Mouse (Mus musculus) embryonic facial prominence, embryonic 10.5 days (tissue): ENCODE measurements around the gene Vwa3b. TPM values are rescaled to one million over a fixed set of nuclear protein-coding genes. Genes with fewer than 3 reads are reported as not detected.
A peak's percentile ranks its signal among the peaks of the same experiment; 100 is the strongest.
"Not testable (repeated sequence)": the region's sequence is repeated elsewhere in the genome, so short reads cannot be mapped to it uniquely, and the experiment has no call there.

ENCODE experiments used
- DNase-seq: peaks from one replicate; pipeline ENCODE4 v3.0.0-alpha.2; 2017; ENCODE audit warnings: low spot score
- H3K27ac ChIP-seq: fragments of 300-500 bp; sonication (generic); replicated peaks from 2 replicates; pipeline ENCODE4 v1.5.1; 2016; ENCODE audit warnings: mild to moderate bottlenecking
- H3K27me3 ChIP-seq: fragments of 300-500 bp; sonication (generic); replicated peaks from 2 replicates; pipeline ENCODE4 v1.6.1; 2016; ENCODE audit warnings: low read depth, mild to moderate bottlenecking; ENCODE audit not compliant: poor library complexity, severe bottlenecking
- H3K36me3 ChIP-seq: fragments of 300-500 bp; sonication (generic); replicated peaks from 2 replicates; pipeline ENCODE4 v1.6.1; 2016; ENCODE audit warnings: mild to moderate bottlenecking, moderate library complexity
- H3K4me1 ChIP-seq: fragments of 300-500 bp; sonication (generic); 2 replicates; pipeline ENCODE4 v1.6.1; 2016
- H3K4me3 ChIP-seq: fragments of 300-500 bp; sonication (generic); 2 replicates; pipeline ENCODE4 v1.5.1; 2016; ENCODE audit warnings: mild to moderate bottlenecking, moderate library complexity
- H3K9me3 ChIP-seq: fragments of 300-500 bp; sonication (generic); 2 replicates; pipeline ENCODE4 v1.6.1; 2016; ENCODE audit warnings: mild to moderate bottlenecking
- WGBS: fragments of 180-500 bp; shearing (Covaris S2); methylation state at CpG from one replicate; pipeline ENCODE4 v1.1.7; 2016; 5-methylcytosine and 5-hydroxymethylcytosine counted together
- polyA plus RNA-seq: library from polyadenylated mRNA; unstranded; fragments of >200 nt; fragmentation: Nextera tagmentation; extraction: Ambion mirVana; gene quantifications from 2 replicates; pipeline ENCODE4 v1.2.1, GENCODE M21; 2016

Gene Vwa3b
- polyA plus RNA-seq, 1 experiment from 2014 or later: 0.42 TPM

DNA sequence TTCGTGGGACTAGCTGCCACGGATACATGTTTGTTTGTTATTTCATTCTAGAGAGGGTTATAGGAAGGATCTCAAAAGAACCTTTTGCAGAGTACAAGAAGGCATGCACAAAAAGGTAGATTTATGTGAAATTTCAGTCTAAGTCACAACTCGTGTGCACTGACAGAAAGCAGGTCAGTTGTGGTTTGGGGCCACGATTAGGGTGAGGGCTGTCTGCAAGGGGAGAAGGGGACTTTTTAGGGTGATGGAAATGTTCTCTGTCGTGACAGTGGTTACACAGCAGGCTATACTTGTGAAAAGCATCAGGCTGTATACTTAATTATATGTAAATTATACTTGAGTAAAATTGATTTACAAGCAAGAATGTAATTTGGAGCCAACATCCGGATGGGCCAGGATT lies 30.6 kb upstream of the Vwa3b start:
- H3K27ac ChIP-seq: no peak overlapping the region
- 79% methylated on average over 6 of the region's 6 CpGs for WGBS

DNA sequence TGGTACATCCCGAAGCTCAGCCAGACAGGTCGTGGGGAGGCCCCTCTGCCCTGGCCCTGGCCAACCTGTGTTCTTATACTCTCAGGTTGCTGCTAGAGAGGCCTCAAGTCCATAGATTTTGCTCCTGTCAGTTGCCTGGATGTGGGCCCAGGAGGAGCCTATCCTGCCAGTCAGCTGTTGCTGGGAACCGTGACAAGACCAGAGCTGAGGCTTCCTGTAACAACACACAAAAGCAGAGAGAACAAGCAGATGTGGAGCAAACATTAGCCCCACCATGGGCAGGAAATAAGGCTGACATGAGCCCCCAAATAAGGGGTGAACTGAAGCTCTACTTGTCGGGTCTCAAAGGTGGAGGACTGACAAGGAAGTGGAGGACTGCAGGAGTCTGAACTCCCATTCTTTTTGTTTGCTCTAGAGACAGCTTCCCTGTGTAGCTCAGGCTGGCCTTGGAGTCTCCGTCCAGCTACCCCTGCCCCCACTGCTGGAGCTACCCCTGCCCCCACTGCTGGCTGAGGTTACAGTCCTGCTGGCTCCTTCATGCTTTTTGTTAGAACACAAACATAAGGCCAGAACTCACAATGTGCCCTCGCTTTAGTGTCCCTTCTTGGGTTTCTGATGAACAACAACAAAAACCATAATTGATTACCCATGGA lies 29.7 kb upstream of the Vwa3b start:
- H3K9me3 ChIP-seq: no peaks in the 10 kb centered on the region
- 49% methylated on average over 6 of the region's 6 CpGs for WGBS

More for the DNA sequence above, 30.6 kb upstream of the Vwa3b start:
- H3K4me1 ChIP-seq: peaks cover 10% of the 10 kb centered on the region
- H3K27me3 ChIP-seq: no peaks in the 10 kb centered on the region
- no peak for DNase-seq
- H3K9me3 ChIP-seq: no peaks in the 10 kb centered on the region
- no peak overlapping the region for H3K4me3 ChIP-seq
- H3K36me3 ChIP-seq: no peaks in the 10 kb centered on the region

DNA sequence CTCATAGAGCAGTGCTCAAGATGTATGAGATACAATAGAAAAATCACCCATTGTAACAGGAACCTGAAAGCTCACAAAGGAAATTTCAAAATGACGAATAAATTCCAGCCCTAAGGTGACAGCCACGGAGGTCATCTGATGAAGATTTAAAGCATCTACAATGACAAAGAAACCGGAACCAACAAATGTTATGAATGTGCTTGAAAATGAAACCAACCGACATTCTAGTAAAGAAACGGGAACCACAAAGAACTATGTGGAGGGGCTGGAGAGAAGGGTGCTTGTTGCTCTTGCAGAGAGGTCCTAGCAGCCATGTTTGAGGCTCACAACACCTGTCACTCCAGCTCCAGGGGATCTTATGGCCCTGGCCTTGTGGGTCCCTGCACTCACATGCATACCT lies 26.1 kb upstream of the Vwa3b start:
- H3K27me3 ChIP-seq: no peaks in the 10 kb centered on the region
- WGBS: 87% methylated on average over 5 of the region's 5 CpGs
- H3K4me1 ChIP-seq: peaks cover 17% of the 10 kb centered on the region
- H3K36me3 ChIP-seq: no peaks in the 10 kb centered on the region
- DNase-seq: no peak
- H3K27ac ChIP-seq: no peak overlapping the region
- no peak overlapping the region for H3K4me3 ChIP-seq
- no peaks in the 10 kb centered on the region for H3K9me3 ChIP-seq

More for the DNA sequence above, 29.7 kb upstream of the Vwa3b start:
- Histone ChIP-seq H3K4me1 (peaks cover 16% of the 10 kb centered on the region), H3K27ac (peak overlapping the region; percentile 37), H3K27me3 (no peaks in the 10 kb centered on the region), H3K36me3 (no peaks in the 10 kb centered on the region), H3K4me3 (no peak overlapping the region)
- DNase-seq: no peak

DNA sequence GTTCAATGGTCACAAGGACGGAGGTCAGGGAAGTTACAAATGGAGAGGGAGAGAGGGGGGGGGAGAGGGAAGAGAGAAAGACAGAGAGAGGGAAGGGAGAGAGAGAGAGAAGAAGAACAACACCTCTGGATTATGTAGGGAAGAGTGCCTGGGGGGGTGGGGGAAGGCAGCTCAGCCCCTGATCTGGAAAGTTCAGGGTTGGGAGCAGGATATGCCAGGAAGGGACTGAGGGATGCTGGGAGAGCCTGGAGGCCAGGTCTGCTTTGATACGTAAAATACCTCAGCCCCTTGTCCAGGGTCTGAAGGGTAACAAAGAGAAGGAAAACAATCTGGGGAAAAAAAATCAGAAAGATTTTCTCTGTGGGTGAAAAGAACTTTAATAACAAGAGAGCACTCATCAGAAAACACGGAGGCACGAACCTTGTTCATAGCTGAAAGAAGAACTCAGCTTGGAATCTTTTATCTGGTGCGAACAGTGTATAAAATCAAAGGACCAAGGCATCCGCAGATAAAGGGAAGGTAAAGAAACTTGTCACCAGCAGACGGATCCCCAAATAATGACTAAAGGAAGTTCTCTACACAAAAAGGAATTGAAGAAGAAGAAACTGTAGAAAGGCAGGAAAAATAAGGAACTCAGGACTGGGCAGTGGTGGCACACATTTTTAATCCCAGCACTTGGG lies 24.6 kb upstream of the Vwa3b start:
- no peaks in the 10 kb centered on the region for H3K9me3 ChIP-seq
- H3K4me1 ChIP-seq: peaks cover 10% of the 10 kb centered on the region
- H3K4me3 ChIP-seq: no peak overlapping the region
- WGBS: 40% methylated on average over 7 of the region's 7 CpGs
- no peaks in the 10 kb centered on the region for H3K27me3 ChIP-seq
- H3K27ac ChIP-seq: no peak overlapping the region
- H3K36me3 ChIP-seq: no peaks in the 10 kb centered on the region
- DNase-seq: no peak

DNA sequence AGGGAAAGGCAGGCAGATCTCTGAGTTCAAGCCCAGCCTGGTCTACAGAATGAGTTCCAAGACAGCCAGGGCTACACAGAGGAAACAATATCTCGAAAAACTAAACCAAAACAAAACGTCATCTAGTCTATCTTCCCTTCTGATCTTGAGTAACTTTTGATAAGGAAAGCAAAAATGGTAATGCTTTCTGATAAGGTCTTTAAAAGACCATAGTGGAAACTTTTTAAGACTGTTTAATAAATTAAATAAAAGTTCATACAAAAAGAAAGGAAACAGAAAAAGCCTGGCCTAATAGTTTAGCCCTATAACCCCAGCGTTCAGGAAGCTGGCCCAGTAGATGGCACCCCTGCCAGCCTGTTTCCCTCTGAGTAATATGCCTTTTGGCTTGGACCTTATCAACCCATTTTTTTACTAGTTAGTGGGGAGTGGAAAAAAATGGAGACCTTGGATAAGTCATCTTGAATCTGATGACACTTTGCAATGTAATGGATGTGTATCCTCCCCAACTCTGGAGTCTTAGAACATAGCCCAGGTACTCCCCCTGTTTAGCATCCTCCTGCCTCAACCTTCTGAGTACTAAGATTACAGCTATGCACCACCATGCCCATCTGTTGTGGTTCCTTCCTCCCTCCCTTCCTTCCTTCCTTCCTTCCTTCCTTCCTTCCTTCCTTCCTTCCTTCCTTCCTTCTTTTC lies 23.9 kb upstream of the Vwa3b start:
- H3K27ac ChIP-seq: no peak overlapping the region
- WGBS: 66% methylated on average over 3 of the region's 3 CpGs
- no peak overlapping the region for H3K4me3 ChIP-seq

DNA sequence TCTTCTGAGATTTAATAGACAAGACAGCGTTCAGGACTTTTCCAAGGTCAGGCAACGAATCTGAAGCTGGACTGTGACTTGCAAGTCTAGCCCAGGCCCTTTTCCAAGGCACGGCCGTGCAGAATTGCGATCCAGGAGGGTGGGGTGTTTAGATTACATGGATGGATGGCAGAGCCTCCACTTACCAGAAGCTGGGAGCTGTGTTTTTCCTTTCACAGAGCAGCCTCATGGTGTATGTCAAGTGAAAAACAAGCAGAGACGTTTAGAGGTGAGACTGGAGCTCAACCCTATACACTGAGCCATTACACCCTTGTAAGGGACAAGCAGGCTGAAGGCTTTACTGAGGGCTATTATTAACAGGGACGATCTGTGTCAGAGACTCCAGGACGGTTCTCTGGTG lies 21.9 kb upstream of the Vwa3b start:
- 82% methylated on average over 8 of the region's 8 CpGs for WGBS
- no peak for DNase-seq
- H3K27ac ChIP-seq: no peak overlapping the region
- no peaks in the 10 kb centered on the region for H3K27me3 ChIP-seq
- peaks cover 10% of the 10 kb centered on the region for H3K4me1 ChIP-seq
- no peak overlapping the region for H3K4me3 ChIP-seq
- H3K9me3 ChIP-seq: no peaks in the 10 kb centered on the region
- H3K36me3 ChIP-seq: no peaks in the 10 kb centered on the region

More for the DNA sequence above, 23.9 kb upstream of the Vwa3b start:
- Histone ChIP-seq H3K9me3 (no peaks in the 10 kb centered on the region), H3K4me1 (peaks cover 7% of the 10 kb centered on the region), H3K36me3 (no peaks in the 10 kb centered on the region), H3K27me3 (no peaks in the 10 kb centered on the region)
- no peak for DNase-seq

DNA sequence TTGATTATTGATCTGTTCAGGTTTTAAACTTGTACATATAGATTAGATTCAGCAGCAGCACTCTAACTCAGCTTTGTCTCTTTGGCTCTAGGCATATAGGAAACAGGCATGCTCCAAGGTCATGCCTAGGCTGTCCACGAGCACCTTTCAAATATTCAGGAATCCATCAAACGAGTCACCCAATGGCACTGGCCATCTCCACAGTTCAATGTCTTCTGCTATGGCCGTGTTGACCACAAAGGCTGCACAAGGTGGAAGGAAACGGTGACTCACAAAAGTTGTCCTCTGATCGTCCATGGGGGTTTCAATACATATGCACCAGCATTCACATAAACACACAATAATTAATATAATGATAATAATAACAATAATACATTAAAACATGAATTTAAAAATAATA lies 21.4 kb upstream of the Vwa3b start:
- Histone ChIP-seq H3K4me1 (peaks cover 10% of the 10 kb centered on the region), H3K36me3 (no peaks in the 10 kb centered on the region), H3K27me3 (no peaks in the 10 kb centered on the region), H3K9me3 (no peaks in the 10 kb centered on the region), H3K4me3 (no peak overlapping the region), H3K27ac (no peak overlapping the region)
- DNase-seq: no peak
- 88% methylated on average over 5 of the region's 5 CpGs for WGBS

DNA sequence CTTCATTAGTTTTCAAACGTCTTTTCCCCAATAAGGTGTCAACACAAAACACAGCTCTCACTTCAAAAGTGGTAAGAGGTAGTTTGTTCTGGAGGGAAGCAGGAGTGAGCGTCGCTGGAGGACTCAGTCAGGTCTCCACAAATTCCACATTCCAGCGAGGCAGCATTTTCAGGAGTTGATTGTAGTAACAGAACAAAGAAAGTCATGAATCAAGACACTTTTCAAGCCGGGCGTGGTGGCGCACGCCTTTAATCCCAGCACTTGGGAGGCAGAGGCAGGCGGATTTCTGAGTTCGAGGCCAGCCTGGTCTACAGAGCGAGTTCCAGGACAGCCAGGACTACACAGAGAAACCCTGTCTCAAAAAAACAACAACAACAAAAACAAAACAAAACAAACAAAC lies 19.9 kb upstream of the Vwa3b start:
- not testable (repeated sequence) for H3K4me3 ChIP-seq, H3K27ac ChIP-seq, H3K4me1 ChIP-seq, H3K36me3 ChIP-seq, H3K27me3 ChIP-seq, DNase-seq, H3K9me3 ChIP-seq
- WGBS: 92% methylated on average over 11 of the region's 11 CpGs

DNA sequence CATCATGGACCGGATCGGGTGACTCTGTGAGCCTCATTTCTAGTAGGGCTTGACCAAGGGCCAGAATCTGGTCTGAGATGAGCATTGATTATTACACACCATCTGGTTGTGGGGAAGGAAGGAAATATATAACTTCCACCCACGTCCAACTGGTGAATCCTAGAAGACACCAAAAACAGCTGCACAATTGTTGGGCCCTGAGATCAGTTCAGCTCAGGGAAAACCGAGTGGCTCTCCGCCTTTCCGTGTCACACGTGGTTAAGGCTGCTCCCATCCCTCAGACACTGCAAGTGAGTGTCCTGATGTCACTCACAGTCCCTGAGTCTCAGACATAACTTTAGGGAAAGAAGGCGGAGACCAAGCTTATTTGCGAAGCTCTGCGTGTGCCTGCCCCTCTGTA lies 16.5 kb upstream of the Vwa3b start:
- Histone ChIP-seq H3K9me3 (no peaks in the 10 kb centered on the region), H3K36me3 (no peaks in the 10 kb centered on the region), H3K4me3 (no peak overlapping the region), H3K27ac (no peak overlapping the region), H3K4me1 (peaks cover 2% of the 10 kb centered on the region; the same call in 1 of the 2 replicates), H3K27me3 (no peaks in the 10 kb centered on the region)
- no peak for DNase-seq
- WGBS: 79% methylated on average over 10 of the region's 10 CpGs

DNA sequence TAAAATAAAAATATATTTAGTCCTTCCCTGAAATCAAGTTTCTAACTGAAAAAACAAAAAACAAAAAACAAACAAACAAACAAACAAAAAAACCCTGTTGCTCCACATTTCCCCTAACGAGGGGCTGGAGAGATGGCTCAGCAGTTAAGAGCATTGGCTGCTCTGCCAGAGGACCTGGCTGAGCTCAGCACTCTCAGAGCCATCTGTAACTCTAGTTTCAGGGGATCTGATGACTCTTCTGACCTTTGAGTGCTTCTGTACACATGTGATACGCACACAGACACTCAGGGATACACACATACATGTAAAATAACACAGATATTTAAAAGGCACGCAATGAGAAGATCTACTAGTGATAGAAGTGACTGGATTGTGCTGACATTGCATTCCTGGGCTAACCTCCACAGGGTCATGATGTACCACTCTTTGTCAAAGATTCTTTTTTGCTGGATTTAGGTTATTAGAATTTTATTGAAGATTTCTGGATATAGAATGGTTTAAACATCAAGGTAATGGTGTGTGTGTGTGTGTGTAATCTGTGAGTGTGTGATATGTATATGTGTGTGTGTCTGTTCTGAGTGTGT lies 14.7 kb upstream of the Vwa3b start:
- 73% methylated on average over 3 of the region's 3 CpGs for WGBS
- no peak for DNase-seq
- no peak overlapping the region for H3K4me3 ChIP-seq

DNA sequence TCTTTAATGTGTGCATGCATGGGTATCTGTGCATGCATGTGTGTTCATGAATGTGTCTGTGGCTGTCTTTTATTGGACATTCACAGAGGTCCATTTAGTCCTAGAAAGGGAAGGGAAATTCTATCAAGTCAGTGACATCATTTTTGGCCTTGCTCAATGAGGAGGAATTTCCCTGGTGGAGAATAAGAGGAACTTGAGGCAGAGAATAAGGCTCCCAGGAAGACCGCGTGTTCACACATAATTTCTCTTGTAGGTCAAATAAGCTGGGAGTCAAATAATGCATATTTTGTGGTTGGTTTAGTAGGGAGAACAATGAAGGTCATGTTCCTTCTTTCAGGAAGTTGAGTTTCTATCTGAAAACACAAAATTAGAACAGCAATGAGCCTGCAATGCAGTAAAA lies 13.4 kb upstream of the Vwa3b start:
- H3K4me1 ChIP-seq: peaks cover 2% of the 10 kb centered on the region; the same call in 1 of the 2 replicates
- no peak for DNase-seq
- no peak overlapping the region for H3K4me3 ChIP-seq
- no peaks in the 10 kb centered on the region for H3K27me3 ChIP-seq
- H3K36me3 ChIP-seq: no peaks in the 10 kb centered on the region
- H3K9me3 ChIP-seq: no peaks in the 10 kb centered on the region
- H3K27ac ChIP-seq: no peak overlapping the region
- WGBS: 91% methylated on average over 2 of the region's 2 CpGs

More for the DNA sequence above, 14.7 kb upstream of the Vwa3b start:
- H3K27me3 ChIP-seq: no peaks in the 10 kb centered on the region
- peaks cover 2% of the 10 kb centered on the region; the same call in 1 of the 2 replicates for H3K4me1 ChIP-seq
- no peak overlapping the region for H3K27ac ChIP-seq
- H3K9me3 ChIP-seq: no peaks in the 10 kb centered on the region
- H3K36me3 ChIP-seq: no peaks in the 10 kb centered on the region

DNA sequence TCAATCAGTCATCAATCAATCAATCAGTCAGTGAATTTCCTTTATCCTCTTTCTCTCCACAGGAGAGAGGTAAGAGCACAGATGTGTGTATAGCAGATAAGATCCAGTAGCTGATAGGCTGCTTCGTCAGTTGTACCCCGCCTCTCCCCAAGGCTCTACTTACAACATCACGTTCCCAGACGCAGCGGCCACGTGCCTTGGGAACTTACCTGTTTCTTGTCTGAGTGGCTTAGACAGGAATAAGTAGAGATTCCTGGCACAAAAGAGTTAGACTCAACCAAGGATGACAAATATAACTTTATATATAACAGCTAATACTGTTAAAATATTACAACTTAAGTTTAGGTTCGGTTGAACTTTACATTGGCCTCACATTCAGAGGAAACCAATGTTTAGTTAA lies 12.7 kb upstream of the Vwa3b start:
- WGBS: 72% methylated on average over 7 of the region's 7 CpGs
- H3K9me3 ChIP-seq: no peaks in the 10 kb centered on the region

More for the DNA sequence above, 12.7 kb upstream of the Vwa3b start:
- DNase-seq: no peak
- no peak overlapping the region for H3K27ac ChIP-seq
- no peaks in the 10 kb centered on the region for H3K36me3 ChIP-seq
- peaks cover 2% of the 10 kb centered on the region; the same call in 1 of the 2 replicates for H3K4me1 ChIP-seq
- no peaks in the 10 kb centered on the region for H3K27me3 ChIP-seq
- no peak overlapping the region for H3K4me3 ChIP-seq
